Mouse (Mus musculus) liver, embryonic 11.5 days (tissue): ENCODE measurements around the gene Smad3. TPM values are rescaled to one million over a fixed set of nuclear protein-coding genes. Genes with fewer than 3 reads are reported as not detected.

Experiments
- ATAC-seq: fragments of 200-750 bp; cut with Nextera tagmentation; replicated peaks from 2 replicates; pipeline ENCODE4 v1.8.0; 2017; ENCODE audit warnings: moderate number of reproducible peaks, mild to moderate bottlenecking, moderate TSS enrichment, moderate library complexity; ENCODE audit not compliant: low FRiP score
- DNase-seq: peaks from one replicate; pipeline ENCODE4 v3.0.0-alpha.2; 2017; ENCODE audit warnings: low spot score
- H3K27ac ChIP-seq: fragments of 300-500 bp; sonication (generic); 2 replicates; pipeline ENCODE4 v1.5.1; 2014; ENCODE audit warnings: mild to moderate bottlenecking, low read depth, low read length, control low read depth
- H3K27me3 ChIP-seq: fragments of 300-500 bp; sonication (generic); replicated peaks from 2 replicates; pipeline ENCODE4 v1.6.1; 2014; ENCODE audit warnings: low read length, mixed read lengths; ENCODE audit not compliant: control insufficient read depth, insufficient read depth
- H3K36me3 ChIP-seq: fragments of 300-500 bp; sonication (generic); 2 replicates; pipeline ENCODE4 v1.6.1; 2014; ENCODE audit warnings: mild to moderate bottlenecking, low read length, moderate library complexity, mixed read lengths; ENCODE audit not compliant: control insufficient read depth, insufficient read depth
- H3K4me1 ChIP-seq: fragments of 300-500 bp; sonication (generic); replicated peaks from 2 replicates; pipeline ENCODE4 v1.6.1; 2014; ENCODE audit warnings: low read length, mixed read lengths; ENCODE audit not compliant: control insufficient read depth, insufficient read depth
- H3K4me2 ChIP-seq: fragments of 300-500 bp; sonication (generic); 2 replicates; pipeline ENCODE4 v1.6.1; 2014; ENCODE audit warnings: mild to moderate bottlenecking, control low read depth, moderate library complexity
- H3K4me3 ChIP-seq: fragments of 300-500 bp; sonication (generic); 2 replicates; pipeline ENCODE4 v1.5.1; 2014; ENCODE audit warnings: low read depth, low read length, control low read depth
- H3K9ac ChIP-seq: fragments of 300-500 bp; sonication (generic); 2 replicates; pipeline ENCODE4 v1.6.1; 2014; ENCODE audit warnings: low read depth, low read length, control low read depth
- H3K9me3 ChIP-seq: fragments of 300-500 bp; sonication (generic); 2 replicates; pipeline ENCODE4 v1.6.1; 2016; ENCODE audit warnings: low read length, inconsistent platforms, mixed read lengths; ENCODE audit not compliant: control insufficient read depth
- WGBS: fragments of 180-500 bp; shearing (Covaris S2); extraction: QIAGEN DNeasy Blood & Tissue Kit; methylation state at CpG from one replicate; pipeline ENCODE4 v1.1.7; 2014; 5-methylcytosine and 5-hydroxymethylcytosine counted together
- polyA plus RNA-seq: library from polyadenylated mRNA; unstranded; fragments of >200 nt; fragmentation: Nextera tagmentation; extraction: Ambion mirVana; gene quantifications from 2 replicates; pipeline ENCODE4 v1.2.1, GENCODE M21; 2014

The Smad3 gene
- polyA plus RNA-seq, 1 experiment from 2014 or later, result 7.3 TPM

DNA sequence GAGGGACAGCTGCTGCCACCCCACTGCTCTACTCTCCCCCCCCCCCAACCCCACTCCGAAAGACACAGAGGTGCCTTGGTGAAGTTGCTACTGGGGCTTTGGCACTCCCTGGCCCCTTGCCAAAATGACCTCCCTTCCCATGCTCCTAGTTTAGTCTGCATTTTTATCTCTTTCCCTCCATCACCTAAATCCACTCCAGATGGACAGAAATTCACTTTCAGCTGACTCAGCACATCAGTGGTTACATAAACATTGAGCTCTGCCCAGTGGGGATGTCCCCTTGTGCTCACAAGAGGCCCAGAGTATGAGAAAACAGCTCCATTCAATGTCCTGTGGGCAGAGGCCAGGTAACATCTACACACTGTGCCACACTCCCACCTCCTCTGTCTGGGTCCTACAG, 102.7 kb downstream of the Smad3 start:
- no peak overlapping the region for H3K4me2 ChIP-seq
- no peak overlapping the region for H3K9ac ChIP-seq
- DNase-seq, result no peak
- WGBS, result 75% methylated on average over 1 of the region's 1 CpGs
- H3K27ac ChIP-seq, result no peak overlapping the region
- no peak overlapping the region for H3K4me3 ChIP-seq
- H3K36me3 ChIP-seq, result peaks cover 17% of the 10 kb centered on the region
- H3K27me3 ChIP-seq, result no peaks in the 10 kb centered on the region
- ATAC-seq, result no peak
- no peaks in the 10 kb centered on the region for H3K4me1 ChIP-seq
- H3K9me3 ChIP-seq, result no peaks in the 10 kb centered on the region

DNA sequence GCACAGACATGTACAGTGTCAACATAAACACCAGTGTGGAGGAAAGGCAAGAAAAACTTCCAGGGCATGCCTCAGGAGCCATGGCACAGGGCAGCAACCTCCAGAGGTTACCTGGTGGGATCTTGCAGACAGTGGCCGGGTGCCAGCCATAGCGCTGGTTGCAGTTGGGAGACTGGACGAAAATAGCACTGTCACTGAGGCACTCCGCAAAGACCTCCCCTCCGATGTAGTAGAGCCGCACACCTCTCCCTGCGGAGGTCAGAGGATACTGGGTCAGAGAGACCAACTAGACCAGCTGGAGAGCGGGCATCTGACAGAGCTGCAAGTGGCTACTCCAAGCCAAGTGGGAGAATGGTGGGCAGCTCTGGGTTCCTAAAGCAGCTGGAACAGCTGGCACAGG, 103.2 kb downstream of the Smad3 start:
- DNase-seq (no peak), ATAC-seq (no peak)
- 90% methylated on average over 8 of the region's 8 CpGs for WGBS
- H3K27ac ChIP-seq, result no peak overlapping the region; the same call in 1 of the 2 replicates
- no peak overlapping the region for H3K4me3 ChIP-seq
- no peak overlapping the region for H3K4me2 ChIP-seq
- H3K9me3 ChIP-seq, result no peaks in the 10 kb centered on the region
- no peak overlapping the region for H3K9ac ChIP-seq
- no peaks in the 10 kb centered on the region for H3K4me1 ChIP-seq
- H3K36me3 ChIP-seq, result peaks cover 17% of the 10 kb centered on the region
- no peaks in the 10 kb centered on the region for H3K27me3 ChIP-seq

DNA sequence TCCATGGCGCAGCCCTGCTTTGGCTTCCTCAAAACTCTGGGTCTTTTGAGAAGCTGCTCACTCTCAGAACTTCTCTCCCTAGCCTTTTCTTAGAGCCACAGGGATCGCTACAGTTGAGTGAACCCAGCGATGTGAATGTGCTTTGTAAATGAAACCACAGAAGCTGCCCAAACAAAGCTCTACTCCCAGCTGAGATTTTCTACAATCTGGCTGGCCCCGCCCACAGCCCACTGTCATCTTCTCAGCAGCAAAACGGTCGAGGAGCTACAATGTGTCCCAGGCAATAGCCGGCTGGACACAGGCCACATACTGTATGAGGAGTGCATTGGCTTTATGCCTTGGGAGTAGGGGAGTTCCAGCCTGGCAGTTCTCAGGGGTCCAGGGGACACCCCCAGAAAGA, 104.1 kb downstream of the Smad3 start:
- Histone ChIP-seq H3K4me2 (no peak overlapping the region), H3K9ac (no peak overlapping the region), H3K9me3 (no peaks in the 10 kb centered on the region), H3K27me3 (no peaks in the 10 kb centered on the region), H3K27ac (no peak overlapping the region), H3K4me1 (no peaks in the 10 kb centered on the region), H3K36me3 (peaks cover 20% of the 10 kb centered on the region), H3K4me3 (no peak overlapping the region)
- DNase-seq, result no peak
- WGBS, result 65% methylated on average over 7 of the region's 7 CpGs
- no peak for ATAC-seq

DNA sequence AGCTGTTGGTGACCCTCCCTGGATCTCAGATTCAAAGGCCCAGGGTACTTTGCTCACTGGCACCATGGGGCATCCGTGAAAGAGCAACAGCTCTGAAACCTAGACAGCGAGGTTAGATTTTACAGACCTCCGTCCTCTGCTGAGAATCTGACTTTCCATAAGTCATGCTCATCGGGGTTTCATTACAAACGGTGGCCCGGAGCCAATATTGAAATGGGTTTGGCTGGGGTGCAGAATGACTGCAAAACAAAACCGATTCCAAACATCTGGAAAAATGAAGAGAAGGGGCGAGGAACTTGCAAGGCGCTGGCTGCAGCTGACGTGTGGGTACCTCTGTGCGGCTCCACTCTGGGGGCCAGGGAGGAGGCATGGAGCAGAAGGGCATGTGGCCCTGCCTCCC, 106.2 kb downstream of the Smad3 start:
- DNase-seq (no peak), ATAC-seq (no peak)
- no peak overlapping the region for H3K4me2 ChIP-seq
- no peaks in the 10 kb centered on the region for H3K4me1 ChIP-seq
- 91% methylated on average over 11 of the region's 11 CpGs for WGBS
- H3K4me3 ChIP-seq, result no peak overlapping the region
- no peaks in the 10 kb centered on the region for H3K9me3 ChIP-seq
- H3K27me3 ChIP-seq, result no peaks in the 10 kb centered on the region
- H3K36me3 ChIP-seq, result peaks cover 22% of the 10 kb centered on the region
- no peak overlapping the region for H3K9ac ChIP-seq
- H3K27ac ChIP-seq, result no peak overlapping the region

DNA sequence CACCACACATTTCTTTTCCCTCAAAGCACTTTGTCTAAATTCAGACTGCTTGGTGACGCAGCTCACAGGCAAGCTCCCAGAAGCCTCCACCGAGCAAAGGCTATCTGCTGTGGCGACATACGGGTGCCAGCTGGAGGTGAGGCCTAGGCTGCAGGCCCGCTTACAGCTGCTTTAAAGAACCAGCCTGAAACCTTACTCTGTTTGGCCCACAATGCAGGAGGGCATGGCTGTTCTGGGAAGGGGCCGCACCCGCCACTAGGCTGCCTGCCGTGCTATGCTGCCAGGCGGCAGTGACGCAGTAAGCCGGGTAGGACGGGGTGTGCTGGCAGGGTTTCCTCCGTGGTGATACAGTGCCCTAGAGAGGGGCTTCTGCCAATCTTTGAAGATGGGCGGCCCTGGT, 106.9 kb downstream of the Smad3 start:
- 88% methylated on average over 14 of the region's 14 CpGs for WGBS
- H3K4me2 ChIP-seq, result no peak overlapping the region
- H3K27ac ChIP-seq, result no peak overlapping the region
- H3K4me1 ChIP-seq, result no peaks in the 10 kb centered on the region
- no peaks in the 10 kb centered on the region for H3K9me3 ChIP-seq
- H3K4me3 ChIP-seq, result no peak overlapping the region
- no peaks in the 10 kb centered on the region for H3K27me3 ChIP-seq
- ATAC-seq (no peak), DNase-seq (no peak)
- no peak overlapping the region for H3K9ac ChIP-seq
- H3K36me3 ChIP-seq, result peaks cover 22% of the 10 kb centered on the region

DNA sequence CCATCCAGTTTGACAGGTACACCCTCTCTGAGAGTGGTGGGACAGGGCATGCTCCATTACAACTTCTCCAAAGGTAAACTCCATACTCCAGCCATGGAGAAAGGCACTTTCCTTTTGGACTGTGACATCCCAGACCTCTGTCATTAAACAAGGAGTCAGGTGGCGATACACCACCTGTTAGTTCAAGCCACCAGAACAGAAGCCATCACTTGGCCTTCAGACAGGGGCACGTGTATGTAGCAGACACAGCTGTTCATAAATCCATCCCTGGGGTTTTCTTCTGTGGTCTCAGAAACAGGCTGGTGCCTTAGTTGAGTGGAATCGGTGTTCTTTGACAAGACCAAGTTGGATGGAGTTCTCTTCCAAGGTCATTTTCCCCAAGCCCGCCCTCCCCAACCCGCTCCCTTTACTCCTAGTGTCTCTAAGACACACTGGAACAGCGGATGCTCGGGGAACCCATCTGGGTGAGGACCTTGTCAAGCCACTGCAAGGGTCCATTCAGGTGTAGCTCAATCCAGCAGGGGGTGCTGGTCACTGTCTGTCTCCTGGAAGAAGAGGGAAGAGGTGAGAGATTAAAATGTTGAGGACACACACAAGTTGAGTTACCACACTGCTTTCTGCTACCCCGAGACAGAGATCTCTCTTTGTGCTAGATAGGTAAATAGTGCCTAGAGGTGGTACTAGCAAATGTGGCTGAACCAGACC, 107.8 kb downstream of the Smad3 start:
- Histone ChIP-seq H3K9me3 (no peaks in the 10 kb centered on the region), H3K4me3 (no peak overlapping the region), H3K4me1 (no peaks in the 10 kb centered on the region), H3K36me3 (peaks cover 17% of the 10 kb centered on the region), H3K9ac (no peak overlapping the region), H3K27ac (no peak overlapping the region), H3K27me3 (no peaks in the 10 kb centered on the region), H3K4me2 (no peak overlapping the region)
- ATAC-seq (no peak), DNase-seq (no peak)
- 78% methylated on average over 8 of the region's 8 CpGs for WGBS

DNA sequence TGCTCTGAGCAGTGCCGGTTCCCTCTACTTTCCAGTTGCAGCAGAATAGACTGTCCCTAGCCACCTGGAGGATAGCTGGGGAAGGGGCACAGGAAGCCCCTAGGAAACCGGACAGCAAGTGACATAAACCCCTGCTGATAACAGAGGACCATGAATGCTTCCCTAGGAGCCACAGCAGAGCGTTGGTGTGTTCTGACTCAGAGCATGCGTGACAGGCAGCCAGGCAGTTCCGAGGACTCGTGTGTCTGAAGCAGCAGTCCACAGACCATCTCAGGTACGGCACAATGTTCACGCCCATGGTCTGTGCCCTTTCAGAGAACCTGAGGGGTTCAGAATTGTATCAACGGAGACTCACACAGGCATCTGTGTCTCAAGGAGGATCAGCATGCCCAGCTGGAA, 109.3 kb downstream of the Smad3 start:
- H3K9ac ChIP-seq, result no peak overlapping the region
- no peaks in the 10 kb centered on the region for H3K9me3 ChIP-seq
- ATAC-seq (no peak), DNase-seq (no peak)
- no peak overlapping the region for H3K4me3 ChIP-seq
- H3K27me3 ChIP-seq, result no peaks in the 10 kb centered on the region
- H3K36me3 ChIP-seq, result peaks cover 12% of the 10 kb centered on the region
- no peaks in the 10 kb centered on the region for H3K4me1 ChIP-seq
- H3K4me2 ChIP-seq, result no peak overlapping the region
- WGBS, result 79% methylated on average over 9 of the region's 9 CpGs
- no peak overlapping the region for H3K27ac ChIP-seq

DNA sequence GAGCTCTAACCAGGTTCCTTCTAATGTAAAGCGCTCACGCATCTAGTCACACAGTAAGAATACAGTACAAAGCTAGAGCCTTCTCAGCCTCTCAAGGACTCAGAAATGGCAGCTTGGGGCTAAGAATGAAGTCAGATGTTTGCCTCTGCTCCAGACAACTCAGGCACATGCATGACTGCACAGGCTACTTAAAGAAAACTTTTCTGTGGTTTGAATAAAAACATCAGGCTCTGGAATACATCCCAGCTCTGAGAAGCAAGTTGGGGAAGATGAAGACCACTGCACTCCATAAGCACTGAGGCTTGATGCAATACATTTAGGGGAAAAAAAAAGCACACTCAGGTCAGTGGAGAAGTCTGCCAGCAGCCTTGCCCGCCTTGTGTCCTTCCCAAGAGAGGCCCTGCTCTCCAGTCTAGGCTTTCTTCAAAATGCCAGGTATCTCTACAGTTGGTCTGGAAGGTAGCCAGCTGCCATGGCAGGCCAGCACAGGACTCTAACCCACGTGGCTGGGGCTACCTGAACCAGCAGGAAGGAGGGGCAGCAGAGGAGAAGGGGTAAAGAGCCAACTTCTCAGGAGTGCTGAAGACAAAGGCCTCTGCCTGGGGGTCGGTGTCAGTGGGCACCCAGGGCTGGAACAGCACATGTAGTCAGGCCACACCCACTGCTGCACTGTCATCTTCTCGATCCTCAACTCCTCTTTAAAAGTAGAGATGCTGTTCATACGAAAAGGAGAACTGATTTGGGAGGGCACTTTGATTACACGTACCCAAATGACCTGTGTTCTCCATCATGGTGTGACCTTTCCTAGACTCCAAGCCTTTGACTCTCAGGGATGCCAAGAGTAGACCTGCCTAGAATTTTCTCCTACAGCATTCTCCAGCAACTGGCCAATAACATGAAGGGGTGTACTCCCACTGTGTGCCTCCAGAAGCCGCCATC, 109.9 kb downstream of the Smad3 start:
- Histone ChIP-seq H3K36me3 (peaks cover 14% of the 10 kb centered on the region), H3K9ac (no peak overlapping the region), H3K9me3 (no peaks in the 10 kb centered on the region), H3K4me1 (no peaks in the 10 kb centered on the region), H3K4me3 (no peak overlapping the region), H3K4me2 (no peak overlapping the region), H3K27ac (no peak overlapping the region), H3K27me3 (no peaks in the 10 kb centered on the region)
- ATAC-seq (no peak), DNase-seq (no peak)
- 73% methylated on average over 9 of the region's 9 CpGs for WGBS
